Mouse (Mus musculus): ENCODE data around the gene Hacd2. TPM values are rescaled to one million over a fixed set of nuclear protein-coding genes. Genes with fewer than 3 reads are reported as not detected.
A peak's percentile ranks its signal among the peaks of the same experiment; 100 is the strongest.

Hacd2 gene
- total and polyA plus RNA-seq, 3 experiments, result 30.1 to 135 (median 50.3) TPM

GRCm38 (mm10) chr16:34975544-34975943 lies 46.7 kb upstream of the Hacd2 start (continued):
- TF ChIP-seq NELFE (IDR thresholded peaks at IDR 0.05; ENCODE audit: low read depth, low read length), result no peak
- TF ChIP-seq ZNF384 (IDR thresholded peaks at IDR 0.05; ENCODE audit: low read depth, low read length), result no peak
- no peak for TF ChIP-seq UBTF (IDR thresholded peaks at IDR 0.05; ENCODE audit: low read depth, low read length)

DNA sequence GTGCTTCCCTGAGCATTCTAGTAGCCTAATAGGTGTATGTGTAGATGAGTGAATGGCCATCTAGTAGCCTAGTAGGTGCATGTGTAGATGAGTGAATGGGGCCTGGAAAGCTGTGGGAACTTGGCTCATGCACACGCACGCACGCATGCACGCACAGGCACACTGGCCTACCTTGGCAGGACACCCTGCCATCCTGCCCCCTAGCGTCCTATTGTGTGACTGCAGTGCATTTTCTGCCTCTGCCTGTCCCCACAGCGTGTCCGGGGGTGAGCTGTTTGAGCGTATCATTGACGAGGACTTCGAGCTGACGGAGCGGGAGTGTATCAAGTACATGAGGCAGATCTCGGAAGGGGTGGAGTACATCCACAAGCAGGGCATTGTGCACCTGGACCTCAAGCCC lies 45.6 kb upstream of the Hacd2 start:
- H3K9ac ChIP-seq (ENCODE audit: insufficient read depth, low read depth), result no peak overlapping the region
- peak; percentile 31 for DNase-seq (ENCODE audit: extremely low read depth)
- H3K36me3 ChIP-seq (replicated peaks in 1 of 2; ENCODE audit: control insufficient read depth in 1 of 2, insufficient read depth in 1 of 2, low read length in 1 of 2), result no peaks in the 10 kb centered on the region
- H3K9me3 ChIP-seq (replicated peaks; ENCODE audit: low read length), result no peaks in the 10 kb centered on the region
- H3K4me3 ChIP-seq (replicated peaks in 1 of 3; ENCODE audit: low read depth in 2 of 3, low read length in 2 of 3, poor library complexity in 1 of 3), result no peak overlapping the region
- TF ChIP-seq MAZ (IDR thresholded peaks at IDR 0.05; ENCODE audit: low read depth, low read length) (no peak), IRF4 (IDR thresholded peaks at IDR 0.05; ENCODE audit: low read depth, low read length) (no peak), NELFE (IDR thresholded peaks at IDR 0.05; ENCODE audit: low read depth, low read length) (no peak), SMC3 (IDR thresholded peaks at IDR 0.05; ENCODE audit: low read depth, low read length) (peak; percentile 41), SIN3A (IDR thresholded peaks at IDR 0.05; ENCODE audit: low read length) (no peak), JUND (conservative IDR thresholded peaks at IDR 0.05; ENCODE audit: low read depth, low read length) (no peak), RCOR1 (conservative IDR thresholded peaks at IDR 0.05; ENCODE audit: low read depth, low read length) (no peak), EP300 (IDR thresholded peaks at IDR 0.05; ENCODE audit: low read length) (no peak), ZC3H11A (IDR thresholded peaks at IDR 0.05; ENCODE audit: low read depth, low read length) (no peak), TBP (conservative IDR thresholded peaks at IDR 0.05; ENCODE audit: low read depth, low read length) (no peak), ZKSCAN1 (IDR thresholded peaks at IDR 0.05; ENCODE audit: borderline replicate concordance, low read depth, low read length) (no peak), POLR2AphosphoS2 (IDR thresholded peaks at IDR 0.05; ENCODE audit: low read depth, low read length) (no peak), E2F4 (IDR thresholded peaks at IDR 0.05; ENCODE audit: insufficient replicate concordance, low read depth, low read length) (no peak), PAX5 (IDR thresholded peaks at IDR 0.05; ENCODE audit: low read length) (no peak), CHD2 (IDR thresholded peaks at IDR 0.05; ENCODE audit: low read length) (no peak), MAX (IDR thresholded peaks at IDR 0.05; ENCODE audit: low read length) (no peak), ZNF384 (IDR thresholded peaks at IDR 0.05; ENCODE audit: low read depth, low read length) (no peak), HCFC1 (IDR thresholded peaks at IDR 0.05; ENCODE audit: low read depth, low read length) (no peak), ELF1 (IDR thresholded peaks at IDR 0.05; ENCODE audit: low read depth, low read length) (no peak), POLR2A (IDR thresholded peaks at IDR 0.05; ENCODE audit: low read depth, low read length) (no peak), MYC (IDR thresholded peaks at IDR 0.05; ENCODE audit: low read depth, low read length) (no peak), BHLHE40 (IDR thresholded peaks at IDR 0.05; ENCODE audit: low read depth, low read length) (0 out of 2 replicates have a peak, but pooled peaks have one; percentile 17), MXI1 (IDR thresholded peaks at IDR 0.05; ENCODE audit: low read depth, low read length) (no peak), JUN (IDR thresholded peaks at IDR 0.05; ENCODE audit: insufficient read depth, low read depth, low read length) (no peak), UBTF (IDR thresholded peaks at IDR 0.05; ENCODE audit: low read depth, low read length) (no peak), USF1 (IDR thresholded peaks at IDR 0.05; ENCODE audit: low read depth, low read length) (no peak), MAFK (IDR thresholded peaks at IDR 0.05; ENCODE audit: insufficient replicate concordance, low read length) (no peak), RAD21 (IDR thresholded peaks at IDR 0.05; ENCODE audit: low read depth, low read length) (peak; percentile 23), TCF12 (IDR thresholded peaks at IDR 0.05; ENCODE audit: low read depth, low read length) (no peak), MEF2A (IDR thresholded peaks at IDR 0.05; ENCODE audit: borderline replicate concordance, low read depth, low read length) (no peak), ZMIZ1 (IDR thresholded peaks at IDR 0.05; ENCODE audit: low read depth, low read length) (no peak), CTCF (conservative IDR thresholded peaks at IDR 0.05 in 1 of 2, IDR thresholded peaks at IDR 0.05 in 1 of 2; ENCODE audit: low read depth in 2 of 2, low read length in 2 of 2) (peak; percentile 51 to 71), ETS1 (conservative IDR thresholded peaks at IDR 0.05; ENCODE audit: low read depth, low read length) (no peak), GABPA (IDR thresholded peaks at IDR 0.05; ENCODE audit: insufficient replicate concordance, low read depth, low read length) (no peak), NRF1 (IDR thresholded peaks at IDR 0.05; ENCODE audit: low read depth, low read length) (no peak)
- no peak overlapping the region for H3K4me2 ChIP-seq (ENCODE audit: insufficient read depth, low read depth, poor library complexity, severe bottlenecking)
- dilution Hi-C loops (cut with MboI; ENCODE audit: extremely low pct_ligation_motif_present, extremely low pct_unique_long_range_greater_than_20kb, low sequenced_read_pairs), result no loop called here
- no peaks in the 10 kb centered on the region for H3K79me2 ChIP-seq (replicated peaks; ENCODE audit: control insufficient read depth, extremely low read depth, insufficient read depth, poor library complexity, severe bottlenecking)
- in situ Hi-C loops (cut with MboI; ENCODE audit: low pct_ligation_motif_present, low pct_unique_long_range_greater_than_20kb, low sequenced_read_pairs), result no loop called here
- H3K27me3 ChIP-seq (replicated peaks), result peaks cover 73% of the 10 kb centered on the region
- H3K27ac ChIP-seq (ENCODE audit: insufficient read depth, low read depth), result no peak overlapping the region
- H3K4me1 ChIP-seq (ENCODE audit: control insufficient read depth in 1 of 2, insufficient read depth in 2 of 2), result peaks cover 5 to 6% of the 10 kb centered on the region in 2 experiments; a peak in 3 of 4 replicates

Measured in CH12.LX (cell line).